Mouse (Mus musculus) spleen, embryonic (tissue): Measurements from ENCODE around the gene Slc6a18.

ENCODE experiments used
- CTCF ChIA-PET: fragments of 350-600 bp; sonication (Branson Sonifier 250); formaldehyde crosslinking; loops from one replicate; lab custom pipeline; 2022; lab: Charles Lee

The Slc6a18 gene

DNA sequence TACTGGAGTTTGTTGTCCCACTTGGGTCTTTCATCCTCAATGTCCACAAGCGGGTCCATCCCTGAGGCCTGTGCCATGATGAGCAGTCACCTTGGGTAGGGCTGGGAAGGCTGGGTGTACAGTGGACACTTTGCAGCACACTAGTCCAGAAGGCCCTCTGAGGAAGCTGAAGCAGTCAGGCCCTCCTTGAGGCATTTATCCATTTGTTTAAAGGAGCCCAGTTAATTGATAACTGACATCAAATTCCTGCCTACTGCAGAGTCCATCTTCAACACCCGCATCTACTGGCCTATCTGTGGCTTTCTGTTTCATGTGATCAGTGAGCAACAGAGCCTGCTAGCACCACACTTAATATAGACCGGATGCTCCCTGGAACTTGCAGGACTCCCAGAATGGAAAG is at the start of gene Slc6a18:
Gene Slc6a18, minus strand, starts transcription at position 171 of the 400 bp plus-strand sequence.
- CTCF ChIA-PET, result no interaction called here

DNA sequence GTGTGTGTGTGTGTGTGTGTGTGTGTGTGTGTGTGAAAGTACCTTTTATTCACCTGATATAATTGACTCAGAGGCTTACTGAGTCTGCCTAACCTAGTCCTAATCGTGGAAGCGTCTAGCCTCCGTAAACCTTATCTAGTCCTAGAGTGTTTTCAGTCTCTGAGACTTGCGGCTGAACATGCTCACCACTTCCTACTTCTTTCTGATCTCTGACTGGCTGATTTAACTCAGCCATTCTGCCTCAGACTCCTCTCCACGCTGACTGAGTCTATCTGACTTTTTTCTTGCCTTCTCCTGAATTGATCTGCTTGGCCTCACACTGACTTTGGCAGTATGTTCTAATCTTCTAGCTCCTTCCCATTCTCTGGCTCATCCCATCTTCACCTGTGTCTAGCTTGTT is 47.5 kb upstream of the Slc6a18 start:
- CTCF ChIA-PET, result no interaction called here

DNA sequence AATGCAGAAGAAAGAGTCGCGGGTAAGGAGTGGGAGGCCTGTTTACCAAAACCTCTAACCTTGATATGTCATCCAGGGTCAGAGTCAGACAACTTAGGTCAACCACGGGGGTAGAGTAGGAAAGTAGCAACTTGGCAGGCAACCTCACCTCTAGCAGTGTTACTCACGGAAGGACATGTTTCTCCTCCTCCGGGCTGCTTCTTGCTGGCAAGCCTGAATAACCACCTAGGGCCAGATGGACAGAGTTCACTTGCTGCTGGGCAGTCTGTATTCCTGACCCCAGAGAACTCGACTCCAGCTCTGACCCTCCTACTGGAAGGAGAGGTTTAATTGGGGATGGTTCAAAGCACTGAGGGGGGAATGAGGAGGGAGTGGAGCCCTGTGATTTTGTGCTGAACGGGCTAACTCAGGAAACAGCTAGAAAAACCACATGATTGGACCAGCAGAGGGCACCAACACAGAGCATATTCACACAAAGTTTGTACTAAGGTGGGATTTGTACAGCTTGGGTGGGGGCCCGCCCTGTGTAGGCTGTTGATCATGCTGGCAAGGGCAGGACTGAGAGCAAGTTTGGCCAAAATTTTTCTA is 45.4 kb upstream of the Slc6a18 start:
- CTCF ChIA-PET, result no interaction called here

DNA sequence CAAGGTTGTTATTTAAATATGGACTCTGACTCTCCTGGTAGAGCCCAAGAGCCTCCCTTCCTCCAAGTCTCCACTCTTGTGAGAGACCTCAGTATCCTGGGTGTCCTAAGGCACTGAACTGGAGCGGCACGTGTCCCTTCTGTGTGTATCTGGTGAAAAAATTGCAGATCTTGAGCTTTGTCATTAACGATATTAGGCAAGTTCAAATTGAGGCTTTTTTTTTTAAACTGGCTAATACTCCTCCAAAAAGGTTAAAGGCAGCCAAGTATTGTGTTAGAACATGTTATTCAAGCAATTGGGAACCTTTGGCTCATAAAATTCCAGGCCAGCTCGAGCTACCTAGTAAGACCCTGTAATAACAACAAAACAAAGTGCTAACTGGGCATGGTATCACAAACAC is 42.4 kb upstream of the Slc6a18 start:
- CTCF ChIA-PET, result no interaction called here

DNA sequence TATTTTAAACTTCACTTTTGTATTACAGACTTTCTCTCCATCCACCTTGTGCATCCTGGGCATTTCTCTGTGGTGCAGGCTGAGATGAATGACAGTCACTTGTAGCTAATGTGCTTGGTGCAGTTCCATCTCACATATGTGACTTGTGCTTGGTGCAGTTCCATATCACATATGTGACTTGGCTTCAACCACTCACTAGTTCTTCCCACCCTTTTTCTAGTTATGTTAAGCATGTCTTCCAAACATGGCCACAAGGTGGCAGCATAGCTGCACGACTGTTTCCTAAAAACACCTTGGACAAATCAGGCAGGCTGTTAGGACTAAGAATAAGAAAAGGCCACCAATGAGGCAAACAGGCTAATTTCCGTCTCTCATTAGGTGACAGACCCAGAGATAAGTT is 40.4 kb upstream of the Slc6a18 start:
- CTCF ChIA-PET, result interaction anchor here (0.6 to 1.6 kb wide), 5 partner anchors 16 to 1056 kb away, joined by 3 to 7 read pairs (median 5); no protein-coding TSS in a partner anchor

DNA sequence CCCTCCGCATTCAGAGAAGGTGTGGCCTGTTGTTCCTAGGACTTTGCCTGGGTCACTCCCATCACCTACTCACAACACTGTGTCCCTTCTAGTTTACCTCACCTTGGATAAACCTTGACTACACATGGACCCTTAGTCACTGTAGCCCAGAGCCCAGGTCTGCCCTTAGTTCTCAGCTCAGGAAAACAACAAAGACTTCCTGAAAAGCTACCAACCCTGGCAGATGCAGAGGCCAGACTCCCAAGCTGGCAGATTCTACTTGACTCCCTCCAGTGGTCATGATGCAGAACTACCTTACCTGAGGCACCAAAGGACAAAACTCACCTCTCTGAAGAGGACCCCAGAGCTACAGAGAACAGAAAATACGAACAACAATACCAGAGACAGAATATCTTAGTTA is 36.2 kb upstream of the Slc6a18 start:
- CTCF ChIA-PET, result no interaction called here

DNA sequence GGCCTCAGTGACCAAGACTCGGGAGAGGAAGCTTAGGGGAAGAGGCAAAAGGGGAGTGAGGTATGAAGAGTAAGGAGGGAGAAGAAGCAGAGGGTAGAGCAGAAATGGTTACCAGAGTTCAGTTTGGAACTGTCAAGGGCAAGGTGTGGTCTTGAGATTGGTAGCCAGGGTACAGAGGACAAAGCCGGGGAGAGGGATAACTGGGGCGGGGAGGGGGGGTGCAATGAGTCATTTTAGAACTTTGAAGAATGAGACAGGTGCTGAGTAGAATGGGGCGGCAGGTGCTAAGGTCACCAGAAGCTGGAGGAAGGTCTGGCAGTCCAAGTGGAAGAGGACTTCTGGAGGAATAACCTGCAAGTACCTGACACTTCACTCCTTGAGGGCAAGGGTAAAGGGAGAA is 35.4 kb upstream of the Slc6a18 start:
- CTCF ChIA-PET, result no interaction called here

DNA sequence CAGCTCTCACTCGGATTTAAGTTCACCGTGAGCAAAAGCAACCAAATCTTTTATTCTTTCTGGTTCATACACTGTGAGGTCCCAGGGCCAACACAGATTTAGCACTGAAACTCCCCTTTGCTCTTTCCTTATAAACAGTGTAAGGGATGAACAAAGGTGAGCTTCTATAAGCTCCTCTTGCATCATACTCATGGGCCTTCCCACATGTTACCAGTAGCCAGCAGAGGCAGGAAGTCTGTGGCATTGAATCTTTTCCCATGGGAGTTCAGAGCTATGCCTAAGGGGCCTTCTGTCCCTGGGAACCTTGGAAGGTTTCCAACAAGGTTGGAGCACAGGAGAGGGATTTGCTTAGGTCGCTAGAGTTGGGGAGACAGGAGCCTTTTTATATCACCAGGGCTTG is 34.4 kb upstream of the Slc6a18 start:
- CTCF ChIA-PET, result no interaction called here

DNA sequence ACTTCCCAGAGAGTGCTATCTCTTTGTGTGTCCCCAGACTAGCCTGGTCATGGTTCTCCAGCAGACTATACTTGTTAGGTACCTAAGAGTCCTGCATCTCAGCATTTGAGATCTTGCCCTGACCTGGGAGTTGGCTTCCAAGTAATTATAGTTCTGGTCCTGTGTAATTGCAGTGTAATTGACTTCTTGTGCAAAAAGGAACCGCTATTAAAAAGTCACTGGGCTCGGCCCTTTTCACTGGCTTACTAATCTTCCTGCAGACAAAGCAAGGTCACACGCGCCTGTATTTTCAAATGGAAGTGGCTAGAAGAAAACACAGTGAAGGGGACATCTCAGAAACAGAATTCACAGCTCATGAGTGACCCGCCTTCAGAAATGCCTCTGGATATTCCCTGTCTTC is 34.0 kb upstream of the Slc6a18 start:
- CTCF ChIA-PET, result no interaction called here

DNA sequence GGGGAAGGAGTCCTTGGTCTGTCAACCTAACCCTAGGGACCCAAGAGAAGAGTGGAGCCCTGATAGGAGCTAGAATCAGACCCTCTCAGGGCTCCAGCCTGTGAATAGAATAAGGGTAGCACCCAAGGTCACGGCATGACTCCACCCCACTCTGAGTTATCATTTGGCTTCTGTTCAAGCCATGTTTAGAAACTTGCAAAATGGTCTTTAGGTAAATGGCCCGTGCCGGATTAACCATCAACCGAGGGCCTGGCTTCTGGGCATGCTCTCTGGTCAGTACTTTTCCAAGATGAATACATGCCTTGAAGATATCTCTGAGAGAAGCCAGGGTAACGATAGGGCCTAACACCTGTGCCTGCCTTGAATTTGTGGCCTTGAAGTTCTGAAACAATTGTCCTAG is 33.4 kb upstream of the Slc6a18 start:
- CTCF ChIA-PET, result no interaction called here

DNA sequence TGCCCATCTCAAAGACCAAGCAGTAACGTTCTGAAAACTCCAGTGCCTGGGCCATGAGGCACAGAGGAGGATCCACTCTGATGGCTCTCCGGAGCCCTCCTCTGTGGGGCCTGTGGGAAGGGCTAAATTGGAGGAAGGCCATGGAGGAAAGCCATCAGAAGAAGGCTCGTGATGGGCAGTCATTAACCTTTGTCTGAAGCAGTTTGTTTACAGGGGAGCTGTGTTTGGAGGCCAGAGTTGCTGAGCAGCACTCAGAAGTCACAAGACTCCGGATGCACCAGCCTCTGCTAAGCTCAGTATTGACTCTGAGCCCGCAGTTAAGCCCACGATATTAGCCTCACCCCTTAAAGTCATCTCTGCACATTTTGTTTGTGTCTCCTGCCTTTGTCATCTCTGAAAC is 31.7 kb upstream of the Slc6a18 start:
- CTCF ChIA-PET, result interaction anchor here (0.6 kb wide), 1 partner anchor 53 kb away, joined by 3 read pairs; no protein-coding TSS in a partner anchor

DNA sequence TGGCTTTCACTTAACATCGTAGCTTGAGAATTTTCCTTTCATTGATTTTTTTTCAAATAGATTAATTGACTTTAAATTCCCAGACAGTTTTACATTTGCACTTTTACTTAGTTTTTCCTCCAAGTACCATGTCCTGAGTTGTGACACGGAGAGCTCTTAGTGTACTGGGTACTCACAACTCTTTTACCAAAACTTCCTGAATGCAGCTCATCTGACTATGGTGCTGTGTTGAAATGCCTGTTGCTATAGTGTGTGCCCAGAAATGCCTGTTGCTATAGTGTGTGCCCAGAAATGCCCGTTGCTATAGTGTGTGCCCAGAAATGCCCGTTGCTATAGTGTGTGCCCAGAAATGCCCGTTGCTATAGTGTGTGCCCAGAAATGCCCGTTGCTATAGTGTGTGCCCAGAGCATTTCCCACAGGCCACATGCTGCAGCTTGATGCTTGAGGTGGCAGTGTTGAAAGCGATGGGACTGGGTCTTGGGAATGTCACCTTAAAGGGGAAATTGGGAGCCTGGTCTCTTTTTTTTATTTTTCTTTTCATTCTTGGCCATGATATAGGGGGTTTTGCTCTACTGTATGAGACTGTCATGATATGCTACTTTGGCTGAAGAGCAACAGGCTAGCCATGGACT is 27.0 kb upstream of the Slc6a18 start, which contains the start of gene Slc6a19:
Gene Slc6a19, minus strand, starts transcription at position 172 of the 632 bp plus-strand sequence.
- CTCF ChIA-PET, result interaction anchor here (0.5 to 0.6 kb wide), 2 partner anchors 48 to 476 kb away, joined by 4 to 40 read pairs; no protein-coding TSS in a partner anchor

DNA sequence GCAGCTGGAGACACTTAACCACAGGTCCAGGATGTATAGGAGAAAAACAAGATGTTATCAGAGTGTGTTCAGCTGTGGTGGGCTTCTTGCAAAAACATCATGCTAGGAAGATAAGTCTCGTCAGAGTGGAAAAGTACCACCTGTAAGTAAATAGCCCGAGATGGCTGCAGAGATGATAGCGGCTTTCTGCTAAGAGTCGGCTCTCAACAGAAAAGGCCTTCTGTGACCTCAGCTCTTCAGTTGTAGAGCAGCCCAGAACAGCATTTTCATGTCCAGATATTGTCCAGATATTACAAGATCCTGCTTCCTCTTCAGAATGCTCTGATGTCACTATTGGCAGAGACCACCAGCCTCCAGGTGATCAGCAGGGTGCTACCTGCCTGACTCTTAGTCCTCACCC is 25.7 kb upstream of the Slc6a18 start:
- CTCF ChIA-PET, result interaction anchor here (0.8 kb wide), 1 partner anchor 118 kb away, joined by 3 read pairs; no protein-coding TSS in a partner anchor

DNA sequence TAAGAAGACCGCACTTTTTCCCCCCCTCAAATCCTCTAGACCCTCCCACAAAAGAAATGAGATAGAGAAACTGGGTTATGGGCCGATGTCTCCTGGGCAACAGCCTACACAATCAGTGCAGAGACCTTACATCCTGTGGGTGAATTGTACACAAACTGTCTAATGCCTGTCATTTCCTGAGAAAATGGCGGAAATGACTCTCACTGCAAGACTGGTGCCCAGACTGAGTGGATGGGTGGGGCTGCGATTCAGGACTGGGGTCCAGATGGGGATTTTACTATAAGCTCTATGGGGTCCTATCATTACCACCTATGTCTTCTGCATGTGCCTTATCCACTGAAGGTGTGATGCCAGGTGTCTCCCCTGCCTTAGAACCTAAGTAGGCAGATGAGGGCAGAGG is 25.0 kb upstream of the Slc6a18 start:
- CTCF ChIA-PET, result interaction anchor here (0.8 kb wide), 1 partner anchor 119 kb away, joined by 3 read pairs; no protein-coding TSS in a partner anchor

DNA sequence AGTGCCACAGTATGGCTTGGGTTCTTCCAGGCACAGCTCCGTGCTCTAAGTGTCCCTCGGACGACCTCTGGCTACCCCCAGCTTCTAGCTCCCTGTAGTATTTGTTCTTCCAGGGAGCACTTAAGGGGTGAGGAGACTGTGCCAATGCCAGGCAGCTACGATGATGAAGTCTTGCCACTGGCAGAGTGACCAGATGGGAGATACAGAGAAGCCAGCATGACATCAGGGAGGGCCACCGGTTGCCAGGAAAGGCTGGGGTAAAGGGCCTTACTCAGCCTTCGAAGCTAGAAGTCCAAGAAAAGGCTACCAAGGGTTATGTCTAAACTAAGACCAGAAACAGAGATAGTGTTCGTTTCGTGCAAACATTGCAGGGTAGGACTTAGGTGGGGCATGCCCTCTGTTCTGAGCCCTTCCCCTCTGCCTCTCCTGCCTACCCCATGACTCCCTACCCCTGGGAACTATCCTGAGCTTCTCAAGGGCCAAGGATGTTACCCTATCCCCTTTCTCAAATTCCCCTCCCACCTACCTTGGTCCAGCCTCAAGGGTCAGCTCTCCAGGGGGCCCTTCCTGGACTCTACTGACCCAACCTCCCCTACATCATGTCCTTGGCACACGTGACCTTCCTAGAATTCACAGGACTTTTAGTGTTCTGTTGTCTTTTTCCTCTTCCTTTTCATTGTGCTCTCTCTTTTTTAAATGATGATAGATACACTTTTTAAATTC is 23.5 kb upstream of the Slc6a18 start:
- CTCF ChIA-PET, result interaction anchor here (0.5 to 1.0 kb wide), 2 partner anchors 14 to 18 kb away, joined by 3 to 4 read pairs; no protein-coding TSS in a partner anchor

DNA sequence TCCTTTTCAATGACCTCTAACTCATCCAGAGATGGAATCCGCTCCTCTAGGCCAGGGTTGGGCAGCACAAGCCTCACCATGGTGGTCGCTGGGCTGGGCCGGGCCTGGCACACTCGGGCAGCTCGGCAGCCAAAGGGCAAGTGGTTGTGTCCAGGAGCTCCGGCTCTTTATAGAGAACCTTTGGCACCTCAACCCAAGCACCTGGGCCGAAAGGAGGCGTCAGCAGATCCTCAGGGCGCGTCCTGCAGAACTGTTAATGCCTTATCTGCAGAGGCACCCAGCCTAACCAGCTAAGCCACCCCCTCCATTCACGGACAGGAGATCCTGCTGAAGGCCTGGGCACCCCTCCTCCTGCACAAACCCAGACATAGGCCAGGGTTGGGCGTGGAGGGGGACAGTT is 22.7 kb upstream of the Slc6a18 start:
- CTCF ChIA-PET, result interaction anchor here (1.0 kb wide), 1 partner anchor 18 kb away, joined by 3 read pairs; no protein-coding TSS in a partner anchor

DNA sequence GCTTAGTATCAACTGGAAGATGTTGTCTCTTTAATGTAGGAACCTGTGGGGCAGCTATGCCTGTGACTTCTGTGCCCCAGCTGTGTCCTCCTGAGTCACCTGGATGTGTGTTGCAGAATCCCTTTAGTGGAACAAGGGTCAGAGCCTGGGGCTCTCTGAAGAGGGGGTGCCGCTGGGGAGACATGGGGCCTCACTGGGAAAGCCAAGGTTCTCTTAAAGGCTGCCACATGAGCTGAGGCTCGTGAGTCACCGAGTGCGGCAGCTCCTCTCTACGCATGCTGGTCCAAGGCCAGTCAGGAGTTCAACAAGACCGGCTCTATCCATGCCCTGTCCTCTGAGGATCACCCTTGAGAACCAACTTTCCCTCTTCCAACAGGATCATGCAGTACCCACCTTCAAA is 21.9 kb upstream of the Slc6a18 start:
- CTCF ChIA-PET, result no interaction called here

DNA sequence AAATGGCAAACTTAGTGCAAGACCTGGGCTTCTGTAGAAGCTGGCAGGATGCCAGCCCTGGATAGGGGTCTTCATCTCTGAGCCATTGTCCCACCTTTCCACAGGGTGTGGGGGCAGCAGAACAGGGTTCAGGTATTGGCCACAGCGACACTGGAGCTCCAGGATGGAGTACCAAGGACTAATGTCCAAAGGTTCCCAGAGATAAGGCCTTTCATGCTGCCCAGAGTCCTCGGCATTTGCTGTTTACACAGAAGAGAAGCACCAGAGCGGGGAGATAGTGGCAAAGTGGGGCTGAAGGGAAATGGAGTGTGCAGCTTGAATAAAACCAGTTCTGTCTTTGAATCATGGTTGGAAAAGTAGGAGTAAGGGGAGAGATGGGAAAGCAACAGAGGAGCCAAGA is 18.7 kb upstream of the Slc6a18 start:
- CTCF ChIA-PET, result no interaction called here

DNA sequence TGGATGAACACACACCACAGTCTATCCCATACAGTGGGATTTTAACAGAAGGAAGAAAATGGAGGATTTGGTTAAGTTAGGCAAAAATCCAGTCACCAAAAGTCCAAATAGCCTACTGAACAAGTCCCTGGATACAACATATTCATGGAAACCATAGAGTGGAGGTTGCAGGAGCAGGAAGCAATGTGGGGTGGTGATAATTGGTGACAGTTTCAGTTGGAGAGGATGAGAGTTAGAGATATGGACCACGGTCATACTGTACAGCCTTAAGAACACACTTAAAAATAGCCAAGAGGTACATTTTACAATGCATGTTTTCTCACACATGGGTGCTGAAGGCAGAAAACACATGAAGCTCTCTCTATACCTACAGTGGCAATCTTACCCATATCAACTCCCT is 17.1 kb upstream of the Slc6a18 start:
- CTCF ChIA-PET, result no interaction called here

DNA sequence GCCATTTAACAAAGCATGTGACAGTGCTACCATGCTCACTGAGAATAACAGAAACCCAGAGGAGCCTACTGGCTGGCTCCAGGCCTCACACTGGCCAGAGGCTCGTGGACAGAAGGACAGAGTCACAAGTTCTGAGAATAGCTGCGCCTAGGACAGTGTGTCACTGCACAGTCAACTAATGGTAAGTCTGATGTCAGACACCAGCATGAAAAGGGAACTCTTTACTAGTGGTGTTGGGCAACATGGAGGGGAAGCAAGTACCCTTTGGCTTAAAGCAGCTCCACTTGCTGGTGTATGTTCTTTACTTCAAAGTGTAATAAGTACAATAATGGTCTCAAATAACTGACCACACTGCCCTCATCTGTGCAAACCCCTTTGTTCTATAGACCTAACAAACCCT is 15.5 kb upstream of the Slc6a18 start:
- CTCF ChIA-PET, result no interaction called here

DNA sequence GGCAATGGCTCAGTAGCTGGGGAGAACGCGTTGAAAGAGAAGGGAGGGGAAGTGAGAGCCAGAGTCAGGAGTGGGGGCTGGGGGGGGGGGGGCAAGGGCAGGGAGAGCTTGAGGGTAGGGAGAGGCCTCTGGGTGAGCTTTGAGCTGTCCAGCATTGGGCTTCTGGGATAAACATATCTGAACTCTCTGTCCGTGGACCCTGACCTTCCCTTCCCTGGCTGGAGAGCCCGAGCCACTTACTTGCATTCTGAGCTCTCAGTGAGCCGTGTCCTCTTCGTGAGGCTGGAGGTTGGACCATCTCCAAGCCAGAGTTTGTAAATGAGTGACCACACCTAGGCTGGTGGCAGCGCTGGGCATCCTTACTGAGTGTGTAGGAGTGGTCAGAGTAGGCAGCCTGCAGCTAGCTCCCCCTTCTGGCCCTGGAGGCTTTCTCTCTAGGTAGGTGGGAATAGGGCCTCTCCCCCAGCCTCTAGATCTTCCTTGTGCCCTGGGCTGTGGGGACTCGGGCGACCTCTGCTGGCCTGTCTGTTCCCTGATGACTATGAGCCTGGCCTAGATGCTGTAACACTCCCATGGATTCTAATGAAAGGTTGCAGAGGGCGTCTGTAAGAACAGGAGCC is 14.5 kb upstream of the Slc6a18 start:
- CTCF ChIA-PET, result no interaction called here

DNA sequence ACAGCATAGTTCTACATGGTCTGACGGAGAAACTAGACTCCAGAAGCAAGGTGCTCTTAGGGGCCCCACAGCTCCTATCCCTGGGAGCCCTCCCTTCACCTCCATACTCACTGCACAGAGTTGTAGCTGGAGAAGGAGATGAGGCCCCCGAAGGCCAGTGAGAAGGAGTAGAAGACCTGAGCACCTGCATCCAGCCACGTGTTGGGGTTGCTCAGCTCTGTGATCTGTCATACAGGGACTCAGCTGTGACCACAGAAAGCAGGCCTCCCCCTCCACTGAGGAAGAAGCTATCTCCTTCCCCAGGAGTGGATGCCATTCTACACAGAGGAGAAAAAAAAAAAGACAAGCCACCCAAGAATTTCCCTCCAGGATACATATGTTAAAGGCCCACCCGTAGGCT is 11.1 kb upstream of the Slc6a18 start:
- CTCF ChIA-PET, result no interaction called here
